Mouse (Mus musculus) activated CD4-positive, CD25-positive, alpha-beta regulatory T cell, adult 4 months (primary cell): ENCODE data around the gene Ccdc124. TPM values are rescaled to one million over a fixed set of nuclear protein-coding genes. Genes with fewer than 3 reads are reported as not detected.
"Not testable (repeated sequence)": the region's sequence is repeated elsewhere in the genome, so short reads cannot be mapped to it uniquely, and the experiment has no call there.

ENCODE experiments used
- ATAC-seq: one replicate; pipeline ENCODE4 v1.8.0; 2017
- polyA plus RNA-seq, 2 experiments: library from polyadenylated mRNA; unstranded; fragments of 100-300 nt; shearing (Covaris generic); gene quantifications; one replicate each; pipeline ENCODE4 v1.2.1; 2017

Gene Ccdc124
- polyA plus RNA-seq, 2 experiments from 2014 or later, result 75.7 to 106 TPM

DNA sequence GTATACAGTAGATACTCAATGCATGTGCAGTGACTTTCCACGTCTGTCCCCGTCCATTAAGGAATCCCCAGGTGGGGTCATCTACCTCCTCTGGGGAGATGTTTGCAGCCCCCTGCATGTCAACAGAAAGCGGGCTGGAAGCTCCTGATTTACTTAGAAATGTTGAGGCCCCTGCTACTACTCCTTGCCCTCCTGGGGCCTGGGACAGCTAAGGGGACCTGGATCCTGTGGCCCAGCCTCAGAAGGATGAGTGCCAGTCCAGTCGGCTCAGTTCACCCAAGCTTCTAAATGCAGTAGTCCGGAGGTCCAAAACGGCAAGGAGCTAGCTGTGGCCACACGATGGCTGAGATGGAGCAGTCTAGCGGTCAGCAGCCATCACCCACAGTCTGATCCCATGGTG, 29.8 kb downstream of the Ccdc124 start:
- ATAC-seq, result no peak

DNA sequence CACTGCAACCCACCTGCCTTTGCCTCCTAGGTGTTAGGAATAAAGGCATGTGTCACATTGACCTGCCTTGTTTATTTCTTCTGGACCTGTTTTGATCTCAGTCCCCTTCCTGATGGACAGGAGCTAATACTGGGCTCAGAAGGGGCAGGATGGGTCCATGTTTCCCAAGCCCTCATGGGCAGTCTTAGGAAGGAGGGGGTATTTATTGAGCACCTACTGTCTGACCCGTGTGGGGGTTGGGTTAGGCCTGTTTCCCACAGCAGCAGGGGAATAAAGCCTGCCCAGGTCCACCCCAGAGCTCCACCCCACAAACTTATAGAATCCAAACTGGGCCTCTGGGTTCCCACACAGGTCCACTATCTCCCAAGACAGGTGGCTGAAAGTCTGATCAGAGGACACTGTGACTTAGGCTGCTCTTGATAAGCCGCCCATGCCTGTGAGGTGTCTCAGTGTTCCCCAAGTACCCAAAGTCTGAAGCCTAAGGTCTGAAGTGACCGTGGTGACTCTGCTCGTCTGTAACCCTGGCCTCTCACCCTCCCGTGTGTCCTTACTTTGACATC, 30.4 kb downstream of the Ccdc124 start:
- ATAC-seq, result no peak

DNA sequence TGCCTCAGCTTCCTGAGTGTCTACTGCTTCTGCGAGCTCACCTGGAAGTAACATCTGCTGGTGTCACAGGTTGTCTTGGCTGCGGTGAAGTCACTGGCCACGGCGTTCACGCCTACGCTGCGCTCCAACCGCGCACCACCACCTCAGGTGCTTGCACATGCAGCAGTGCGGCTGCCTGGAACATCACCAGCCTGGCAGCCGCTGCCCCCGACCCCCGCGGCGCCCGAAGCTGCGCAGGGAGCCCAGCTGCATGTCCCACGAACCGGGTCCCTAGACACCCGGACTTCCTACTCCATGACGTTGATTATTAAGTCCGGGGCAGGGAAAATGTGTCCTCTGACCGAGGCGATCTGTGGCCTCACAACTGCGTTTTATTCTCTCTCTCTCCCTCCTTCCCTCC, 31.3 kb downstream of the Ccdc124 start:
- ATAC-seq, result no peak

DNA sequence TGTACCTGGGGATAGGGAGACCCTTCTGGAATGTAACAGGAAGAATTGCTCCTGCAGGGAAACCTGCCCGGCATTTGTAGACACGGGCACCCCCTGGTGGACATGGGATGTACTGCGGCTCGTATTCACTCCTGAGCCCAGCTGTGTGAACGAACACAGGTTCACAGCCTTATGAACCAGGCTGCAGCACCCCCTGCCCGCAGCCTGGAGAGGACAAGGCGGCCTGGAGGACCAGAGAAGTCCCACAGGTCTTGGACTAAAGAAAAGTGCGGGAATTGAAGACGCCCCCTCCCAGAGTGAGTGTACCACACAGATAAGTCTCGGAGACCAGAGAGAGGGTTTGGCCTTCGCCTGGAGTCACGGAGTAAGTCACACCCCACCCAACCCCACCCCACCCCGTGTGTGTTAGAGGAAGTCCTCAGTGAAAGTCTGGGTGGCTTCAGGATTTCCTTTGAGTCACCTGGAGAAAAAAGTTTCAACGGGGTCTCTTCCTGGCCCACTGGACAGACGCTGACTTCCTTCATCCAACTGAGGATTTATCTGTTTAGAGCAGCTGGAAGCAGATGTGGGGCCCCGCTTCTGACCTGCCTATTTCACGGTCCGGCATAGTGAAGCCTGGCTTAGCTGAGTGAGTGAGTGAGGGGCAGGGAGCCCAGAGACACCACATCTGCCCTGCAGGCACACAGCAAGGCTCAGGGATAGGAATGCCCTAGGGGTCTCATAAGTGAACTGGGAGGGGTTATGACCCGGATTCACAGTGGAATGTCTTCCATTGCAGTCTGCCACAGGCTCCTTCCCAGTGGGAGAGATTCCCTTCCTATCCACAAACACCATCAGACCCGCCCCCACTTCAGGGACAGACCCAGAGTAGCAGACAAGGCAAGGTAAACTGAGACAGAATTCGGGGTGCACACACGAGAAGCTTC, 32.3 kb downstream of the Ccdc124 start:
- ATAC-seq, result no peak

DNA sequence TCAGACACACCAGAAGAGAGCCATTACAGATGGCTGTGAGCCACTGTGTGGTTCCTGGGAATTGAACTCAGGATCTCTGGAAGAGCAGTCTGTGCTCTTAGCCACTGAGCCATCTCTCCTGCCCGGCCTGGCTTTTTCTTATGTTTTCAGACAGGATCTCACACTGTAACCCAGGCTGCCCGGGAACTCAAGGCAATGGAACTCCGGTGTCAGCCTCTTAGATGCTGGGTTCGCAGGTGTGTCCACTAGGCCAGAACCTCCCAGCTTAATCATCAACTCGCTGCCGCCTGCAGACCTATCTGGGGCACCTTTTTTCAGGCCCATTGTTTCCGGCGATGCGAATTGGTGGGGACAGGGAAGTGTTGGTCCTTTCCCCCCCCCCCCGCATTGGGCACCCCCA, 33.1 kb downstream of the Ccdc124 start:
- no peak for ATAC-seq

DNA sequence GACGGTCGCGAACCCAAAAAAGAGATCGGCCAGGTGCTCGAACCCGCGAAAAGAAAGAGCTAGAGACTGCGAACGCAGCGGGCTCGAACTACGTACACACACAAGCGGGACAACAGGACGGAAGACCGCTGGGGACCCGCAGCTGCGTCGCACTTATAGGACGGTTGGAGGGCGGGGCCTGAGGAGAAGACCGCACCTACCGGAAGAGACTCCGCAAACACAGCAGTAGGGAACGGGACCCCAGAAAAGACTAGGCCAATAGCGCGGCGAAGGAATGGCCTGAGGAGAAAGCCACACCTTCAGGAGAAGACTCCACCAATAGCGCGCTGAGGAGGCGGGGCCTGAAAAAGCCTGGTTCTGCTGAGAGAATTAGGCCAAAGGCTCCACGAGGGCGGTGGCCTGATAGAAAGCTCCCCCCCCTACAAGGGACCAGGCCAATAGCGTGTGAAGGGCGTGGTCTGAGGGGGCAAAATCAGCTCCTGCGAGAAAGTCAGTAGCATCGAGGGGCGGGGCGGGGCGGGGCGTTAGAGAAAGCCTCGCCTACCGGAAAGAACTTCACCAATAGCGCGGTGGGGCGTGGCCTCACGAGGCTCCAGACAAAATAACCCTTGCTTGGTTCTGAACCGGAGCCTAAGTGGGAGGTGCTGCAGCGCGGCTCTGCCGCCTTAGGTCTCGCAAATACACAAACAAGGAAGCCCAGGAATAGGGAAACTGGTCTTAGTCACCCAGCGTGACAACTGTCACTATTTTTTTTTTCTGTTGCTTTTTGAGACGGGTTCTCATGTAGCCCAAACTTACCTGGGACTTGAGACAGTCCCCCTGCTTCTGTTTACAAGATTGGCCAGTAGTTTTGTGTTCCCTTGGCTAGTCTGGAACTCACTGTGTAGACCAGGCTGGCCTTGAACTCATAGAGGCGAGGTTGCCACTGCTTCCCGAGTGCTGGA, 34.1 kb downstream of the Ccdc124 start, which contains the start of gene Arrdc2:
Gene Arrdc2, minus strand, starts transcription at position 313 of the 944 bp plus-strand sequence.
- peak; percentile 88 for ATAC-seq

DNA sequence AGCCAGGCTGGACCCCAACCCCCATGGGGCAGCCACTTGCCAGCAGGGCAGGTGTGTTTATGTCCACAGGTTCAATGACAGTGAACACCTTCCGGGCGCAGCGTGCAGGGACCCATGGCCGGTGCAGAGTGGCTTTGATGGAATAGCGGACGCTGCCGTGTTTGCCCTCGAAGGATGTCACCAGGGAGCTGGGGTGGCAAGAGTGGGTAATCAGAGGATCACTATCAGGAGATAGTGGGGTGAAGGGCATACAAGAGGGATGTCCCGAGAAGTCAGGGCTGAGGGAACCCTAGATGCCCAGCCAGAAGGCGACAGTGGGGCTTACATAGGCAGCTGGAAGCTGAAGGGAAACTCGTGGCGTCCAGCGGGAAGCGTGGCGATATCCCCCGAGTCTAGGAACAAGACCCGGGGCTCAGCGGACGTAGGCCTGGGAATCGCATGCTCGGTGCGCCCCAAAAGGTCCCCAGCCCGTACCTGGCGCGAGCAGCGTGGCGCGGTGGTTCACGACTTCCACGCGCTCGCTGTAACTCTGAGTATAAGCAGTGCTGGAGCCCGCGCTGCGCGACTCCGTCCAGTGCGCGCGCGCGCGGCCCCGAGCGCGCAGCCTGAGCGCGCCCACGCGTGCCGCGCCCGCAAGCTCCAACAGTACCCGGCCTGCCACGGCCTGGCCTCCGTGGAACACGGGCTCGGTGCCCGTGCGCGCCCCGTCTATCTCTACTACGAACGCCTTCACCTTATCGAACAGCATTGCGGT, 34.9 kb downstream of the Ccdc124 start:
- peak; percentile 11 for ATAC-seq

DNA sequence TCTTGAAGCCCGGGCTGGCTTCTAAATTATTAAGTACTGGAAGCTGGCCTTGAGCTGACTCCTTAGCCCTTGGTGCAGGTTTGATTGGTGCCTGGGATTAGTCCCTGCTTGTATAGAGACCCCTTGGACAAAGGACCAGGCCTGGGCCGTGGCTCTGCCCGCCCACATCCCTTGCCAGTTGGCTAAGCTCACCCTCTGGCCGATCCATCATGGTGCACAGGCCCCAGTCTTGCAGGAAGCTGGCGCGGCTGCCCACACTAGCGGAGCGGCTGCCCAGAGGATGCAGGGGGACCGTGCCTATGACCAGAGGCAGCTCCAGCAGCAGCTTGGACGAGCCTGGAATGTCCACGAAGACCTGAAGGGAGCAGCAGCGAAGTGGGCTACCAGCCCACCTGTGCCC, 37.1 kb downstream of the Ccdc124 start:
- no peak for ATAC-seq

DNA sequence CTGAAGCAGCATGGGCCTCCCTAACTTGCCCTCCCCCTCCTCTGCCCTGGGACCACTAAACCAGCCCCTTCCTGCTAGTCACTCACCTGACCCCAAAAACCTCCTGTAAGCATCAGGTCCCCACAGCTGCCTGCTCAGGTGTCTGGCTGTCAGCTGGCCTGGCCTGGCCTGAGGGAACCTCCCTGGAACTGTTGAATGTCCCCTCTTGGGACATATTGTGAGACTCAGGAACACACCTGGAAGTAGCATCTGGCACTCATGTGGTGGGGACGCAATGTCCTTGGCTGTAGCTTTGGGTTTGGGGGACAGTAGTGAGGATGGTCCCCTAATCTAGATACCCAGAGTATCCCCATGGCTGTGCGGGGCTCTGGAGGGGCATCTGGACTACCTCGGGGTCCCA, 39.7 kb downstream of the Ccdc124 start:
- no peak for ATAC-seq

DNA sequence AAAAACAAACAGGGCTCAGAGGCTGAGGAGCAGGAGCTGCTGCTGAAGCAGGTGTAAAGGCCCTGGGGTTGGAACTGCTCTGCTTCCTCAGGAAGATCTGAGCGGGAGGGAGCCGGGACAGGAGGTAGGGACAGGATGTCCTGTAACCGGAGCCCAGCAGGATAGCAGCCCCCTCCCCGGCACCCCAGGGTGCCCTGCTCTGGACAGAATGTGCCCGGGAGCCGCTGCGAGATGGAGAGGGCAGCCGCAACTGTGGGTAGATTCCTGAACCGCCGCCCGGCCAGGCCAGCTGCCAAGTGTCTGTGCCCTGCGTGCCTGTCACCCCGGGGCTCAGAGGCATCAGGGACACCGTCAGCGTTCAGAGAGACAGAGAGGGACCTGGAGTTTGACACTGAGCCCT, 40.2 kb downstream of the Ccdc124 start:
- no peak for ATAC-seq

DNA sequence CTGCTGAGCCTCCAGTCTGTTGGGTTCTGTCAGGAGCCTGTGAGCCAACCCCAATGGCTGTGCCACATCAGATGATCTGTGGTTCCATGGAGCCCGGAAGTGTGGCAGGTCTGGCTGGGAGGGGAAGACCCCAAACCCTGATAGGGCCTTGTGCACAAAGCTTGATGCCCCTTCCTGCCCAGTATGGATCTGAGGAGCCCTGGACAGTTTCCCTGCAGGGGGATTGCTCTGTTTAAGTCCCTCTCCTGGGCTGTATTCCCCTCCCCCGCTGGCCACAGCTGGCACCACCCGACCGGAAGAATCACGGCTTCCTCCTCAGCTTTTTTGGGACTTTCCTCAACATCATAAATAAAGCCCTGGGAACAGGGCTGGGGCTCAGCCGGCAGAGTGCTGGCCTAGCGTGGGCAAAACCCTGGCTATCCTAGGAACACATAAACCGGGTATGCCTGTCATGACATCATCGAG, 40.7 kb downstream of the Ccdc124 start:
- peak; percentile 93 for ATAC-seq

DNA sequence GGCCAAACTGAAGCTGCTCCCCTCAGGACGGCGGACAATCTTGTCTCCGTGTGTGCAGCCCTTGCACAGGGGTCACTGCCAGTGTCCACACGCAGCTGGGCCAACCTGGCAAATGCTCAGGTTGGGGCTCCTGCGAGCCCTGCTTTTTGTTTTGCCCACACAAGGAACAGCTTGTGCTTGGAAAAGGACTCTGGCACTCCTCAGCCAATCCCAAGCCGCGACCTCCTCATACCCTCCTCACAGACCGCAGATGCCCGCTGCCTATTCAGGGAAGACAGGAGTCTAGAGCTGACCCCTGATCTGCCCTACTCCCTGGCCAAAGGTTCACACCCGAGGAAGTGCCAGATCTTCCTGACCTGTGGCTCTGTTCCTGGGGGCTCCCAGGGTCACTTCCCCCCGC, 41.4 kb downstream of the Ccdc124 start:
- ATAC-seq, result no peak

DNA sequence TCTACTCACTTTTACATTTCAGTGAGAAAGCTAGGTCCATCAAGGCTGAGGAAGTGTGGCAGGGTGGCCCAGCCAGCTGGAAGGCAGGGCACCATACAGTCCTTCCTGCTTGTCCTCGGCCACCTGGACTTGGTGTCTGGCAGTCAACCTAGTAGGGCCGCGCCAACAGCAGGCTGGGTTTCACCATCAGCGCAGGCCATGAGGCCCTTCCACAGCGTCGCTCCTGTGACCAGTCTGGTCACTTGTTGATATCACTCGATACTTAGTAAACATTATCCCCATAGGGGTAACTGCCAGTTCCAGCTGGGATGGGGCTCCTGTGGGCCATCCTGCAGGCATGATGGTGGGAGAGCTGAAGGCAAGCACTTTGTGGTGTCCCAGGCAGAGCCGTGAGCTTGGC, 42.2 kb downstream of the Ccdc124 start:
- no peak for ATAC-seq

DNA sequence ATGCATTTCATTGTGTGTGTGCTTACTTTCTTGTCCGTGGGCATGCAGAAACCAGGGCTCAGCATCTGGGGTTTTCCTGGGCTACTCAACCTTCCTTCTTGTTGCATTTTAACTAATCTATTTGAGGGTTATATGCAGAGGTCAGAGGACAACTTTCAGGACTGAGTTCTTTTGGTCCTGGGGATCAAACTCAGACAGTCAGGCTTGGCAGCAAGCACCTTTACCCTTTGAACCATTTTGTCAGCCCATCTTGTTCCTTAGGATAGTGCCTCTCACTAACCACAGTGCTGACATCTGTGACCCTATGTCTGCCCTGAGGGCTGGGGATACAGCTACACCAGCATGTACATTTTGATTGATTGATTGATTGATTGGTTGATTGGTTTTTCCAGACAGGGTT, 45.9 kb downstream of the Ccdc124 start:
- ATAC-seq, result no peak

DNA sequence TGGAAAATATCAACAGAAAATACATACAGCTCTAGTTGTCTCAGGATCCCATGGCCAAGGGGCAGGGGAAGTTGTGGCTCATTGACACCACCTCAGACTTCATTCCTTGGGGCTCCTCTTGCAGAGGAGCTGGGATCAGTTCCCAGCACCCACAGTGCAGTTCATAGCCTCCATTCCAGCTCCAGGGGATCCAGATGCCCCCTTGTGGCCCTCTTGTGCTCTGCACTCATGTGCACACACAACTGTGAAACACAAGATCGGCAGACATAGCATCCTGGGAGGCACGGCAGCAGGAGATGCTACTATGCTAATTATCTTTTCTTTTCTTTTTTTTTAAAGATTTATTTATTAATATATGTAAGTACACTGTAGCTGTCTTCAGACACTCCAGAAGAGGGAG, 46.7 kb downstream of the Ccdc124 start:
- no peak for ATAC-seq

DNA sequence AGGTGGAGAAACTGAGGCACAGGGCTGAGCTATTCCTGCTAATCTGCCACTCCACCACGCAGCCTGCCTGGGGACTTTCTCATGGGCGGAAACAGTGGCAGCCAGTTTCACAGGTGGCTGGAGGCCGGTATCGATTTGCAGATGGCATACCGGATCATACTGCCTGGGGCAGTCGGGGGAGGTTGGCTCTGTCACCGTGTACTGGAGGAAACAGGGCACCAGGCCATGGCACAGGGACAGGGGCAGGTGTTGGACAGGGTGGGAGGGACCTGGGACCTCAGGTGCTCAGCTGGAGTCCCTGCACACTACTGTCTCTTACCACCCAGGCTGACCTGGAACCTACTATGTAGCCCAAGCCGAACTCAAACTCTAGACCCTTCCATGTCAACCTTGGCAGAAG, 47.9 kb downstream of the Ccdc124 start:
- ATAC-seq, result no peak

DNA sequence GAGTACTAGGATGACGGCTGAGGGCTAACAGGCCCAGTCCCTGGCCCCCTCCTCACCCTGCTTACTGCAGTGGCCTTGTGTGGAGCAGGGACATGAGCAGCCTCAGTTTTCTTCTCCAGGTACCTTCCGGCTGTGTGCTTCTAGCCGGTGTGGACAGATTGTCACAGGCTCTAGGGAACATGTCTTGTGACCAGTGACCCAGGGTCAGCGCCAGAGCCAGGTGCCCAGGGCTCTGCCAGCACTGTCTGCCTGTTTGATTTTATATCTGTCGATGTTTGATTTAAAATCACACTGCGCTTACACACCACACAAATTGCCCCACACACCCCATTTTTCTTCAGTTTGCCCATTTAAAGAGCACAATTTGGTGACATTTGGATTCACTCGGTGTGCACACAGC, 49.9 kb downstream of the Ccdc124 start:
- ATAC-seq, result no peak

DNA sequence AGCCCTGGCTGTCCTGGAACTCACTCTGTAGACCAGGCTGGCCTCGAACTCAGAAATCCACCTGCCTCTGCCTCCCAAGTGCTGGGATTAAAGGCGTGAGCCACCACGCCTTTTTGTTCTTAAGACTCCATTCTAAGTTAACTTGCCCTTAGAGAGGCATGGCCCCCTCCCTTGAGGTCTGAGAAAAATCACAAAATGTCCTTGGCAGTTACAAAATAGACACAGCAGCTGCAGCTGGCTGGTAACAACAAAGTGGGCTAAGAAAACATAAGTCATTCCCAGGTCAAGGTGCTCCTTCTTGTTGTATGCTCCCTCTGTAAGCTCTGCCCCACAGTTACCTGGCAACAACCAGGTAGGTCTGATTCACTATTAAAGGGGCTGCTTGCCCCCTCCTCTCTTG, 51.1 kb downstream of the Ccdc124 start:
- ATAC-seq, result not testable (repeated sequence)

DNA sequence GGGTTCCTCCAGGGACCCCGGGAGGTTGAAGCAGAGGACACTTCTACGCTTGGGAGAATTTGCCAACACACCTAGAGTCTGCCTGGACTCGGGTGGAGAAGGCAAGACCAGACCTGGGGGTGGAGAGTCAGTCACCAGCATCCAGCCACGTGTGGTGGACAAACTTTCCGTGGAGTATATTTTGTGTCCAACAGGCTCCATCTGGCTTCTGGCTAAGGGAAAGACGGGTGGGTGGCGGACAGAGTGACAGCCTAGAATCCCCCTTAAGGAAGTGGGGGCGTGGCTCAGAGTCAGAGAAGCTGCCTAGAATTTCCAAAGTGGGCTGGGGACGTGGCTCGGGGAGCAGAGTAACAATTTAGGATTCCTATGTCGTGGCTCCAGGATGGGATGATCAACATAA, 51.7 kb downstream of the Ccdc124 start:
- ATAC-seq, result no peak

DNA sequence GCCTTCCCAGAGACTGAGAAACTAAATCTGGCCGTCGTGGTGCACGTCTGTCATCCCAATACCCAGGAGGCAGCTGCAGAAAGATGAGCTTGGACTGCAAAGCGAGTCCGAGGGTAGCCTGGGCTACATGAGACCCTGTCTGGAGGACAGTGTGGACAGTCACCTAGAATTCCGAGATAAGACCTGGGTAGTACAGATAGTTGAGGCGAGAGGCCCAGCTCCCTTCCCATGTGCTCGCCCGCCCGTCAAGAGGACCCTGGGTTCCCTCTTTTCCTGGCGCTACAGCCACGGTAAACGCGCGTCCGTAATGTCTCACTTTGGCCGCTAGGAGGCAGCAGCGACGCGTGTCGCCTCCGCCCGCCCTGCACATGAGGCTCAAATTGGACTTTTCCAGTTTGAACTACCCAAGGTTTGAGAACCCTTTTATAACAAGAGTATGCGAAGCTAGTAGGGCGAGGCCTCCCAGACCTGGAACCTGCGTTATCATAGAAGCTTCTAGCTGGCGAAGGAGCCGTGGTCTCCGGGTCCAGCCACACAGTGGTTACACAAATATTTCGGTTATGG, 52.3 kb downstream of the Ccdc124 start:
- ATAC-seq, result no peak

DNA sequence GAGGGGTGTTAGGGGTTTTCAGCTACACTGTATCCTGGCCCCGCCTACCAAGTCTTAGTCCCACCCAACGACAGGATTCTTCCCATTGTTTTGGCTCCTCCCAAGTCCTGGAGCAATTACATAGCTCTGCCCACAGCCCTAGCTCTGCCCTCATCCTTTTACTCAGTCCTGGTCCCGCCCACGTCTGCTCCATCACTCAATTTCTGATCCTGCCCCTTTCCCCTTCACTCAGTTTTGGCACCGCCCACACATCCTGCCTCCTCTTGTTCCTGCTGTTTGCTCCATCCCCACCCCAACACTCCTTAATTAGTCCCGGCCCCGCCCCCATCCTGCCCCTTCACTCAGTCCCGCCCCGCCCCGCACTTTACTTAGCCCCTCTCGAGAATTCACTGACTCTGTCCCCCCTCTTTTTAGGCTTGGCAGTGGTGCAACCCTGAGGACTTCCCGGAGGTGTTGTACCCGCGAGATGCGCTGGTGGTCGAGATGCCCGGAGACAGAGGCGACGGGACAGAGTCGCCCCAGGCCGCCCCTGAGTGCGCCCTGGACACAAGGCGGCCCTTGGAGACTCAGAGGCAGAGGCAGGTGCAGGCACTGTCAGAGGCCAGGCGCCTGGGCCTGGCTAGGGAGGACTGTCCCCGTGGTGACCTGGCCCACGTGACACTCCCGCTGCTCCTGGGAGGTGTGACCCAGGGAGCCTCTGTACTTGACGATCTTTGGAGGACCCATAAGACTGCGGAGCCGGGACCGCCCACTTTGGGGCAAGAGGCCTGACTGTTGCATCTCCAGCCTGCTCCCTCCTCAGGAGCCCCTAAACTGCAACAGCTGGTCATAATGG, 53.4 kb downstream of the Ccdc124 start:
- ATAC-seq, result no peak
